In the genomic region with DNA sequence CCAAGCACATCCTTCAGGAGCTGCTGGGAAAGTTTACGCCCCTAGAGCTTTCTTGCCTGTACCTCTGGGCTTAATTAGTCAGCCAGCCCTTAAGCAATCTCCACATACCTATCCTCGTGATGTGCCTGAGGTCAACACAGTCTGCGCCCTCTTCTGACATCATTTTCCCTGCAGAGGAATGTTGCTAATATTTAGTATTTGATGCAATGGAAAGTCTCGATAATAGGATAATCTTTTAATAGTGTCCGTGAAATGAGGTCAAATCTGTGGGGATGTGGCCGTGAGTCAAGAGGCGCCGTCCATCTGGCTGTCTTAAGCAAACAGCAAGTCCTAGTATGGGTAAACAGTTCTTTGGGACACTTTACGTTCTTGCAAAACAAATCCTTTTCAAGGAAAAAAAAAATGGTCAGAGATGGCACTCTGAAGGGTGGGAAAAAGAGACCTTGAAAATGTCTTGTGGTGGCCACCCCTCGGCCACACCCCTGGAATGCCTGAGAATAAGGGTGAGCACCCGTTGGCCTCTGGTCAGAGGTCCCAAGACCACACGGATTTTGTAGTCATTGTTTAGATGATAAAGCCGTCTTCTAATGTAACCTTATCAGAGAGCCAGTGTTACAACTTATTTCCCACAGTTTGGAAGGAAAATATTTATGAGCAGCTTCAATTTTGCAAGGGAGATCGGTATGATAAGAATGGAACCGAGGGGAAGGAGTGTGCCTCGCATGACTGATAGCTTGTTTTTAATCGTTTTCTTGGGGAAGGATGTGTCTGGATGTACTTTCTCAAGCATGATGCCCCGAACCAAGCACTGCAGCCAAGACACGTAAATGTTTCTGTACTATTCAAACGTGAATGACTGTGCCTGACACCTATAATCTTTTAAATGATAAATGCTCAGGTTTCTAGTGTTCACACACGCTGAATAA, we compare ENCODE assay signal across 11 mouse cellular contexts.
A peak's percentile ranks its signal among the peaks of the same experiment; 100 is the strongest.
DNase-seq lines count a peak whose midpoint lies in the region; ATAC-seq and TF ChIP-seq lines count a peak whose summit lies in the region.
"Had no signal": no experiment of that assay in that cellular context is flagged by ENCODE, and none has a peak within 500 bp of the region (broad histone marks: within the 10 kb centered on the region; RNA-seq: fewer than 3 reads in every experiment).

No protein-coding gene starts in this region.

- H3K36me3 ChIP-seq in lung, embryonic 14.5 days (ENCODE audit: insufficient read depth): no peaks in the 10 kb centered on the region
- no peaks in the 10 kb centered on the region for H3K36me3 ChIP-seq in hindbrain, embryonic 10.5 days
- no peaks in the 10 kb centered on the region for H3K36me3 ChIP-seq in embryonic facial prominence, embryonic 10.5 days (replicated peaks)
- H3K36me3 ChIP-seq: heart, embryonic 13.5 days; liver, embryonic 13.5 days had no signal

- peak overlapping the region; percentile 85 for H3K27ac ChIP-seq in gastrocnemius, adult 2 months
- H3K27ac ChIP-seq in lung, embryonic 14.5 days (ENCODE audit: low read depth): no peak overlapping the region
- H3K27ac ChIP-seq in hindbrain, embryonic 10.5 days: no peak overlapping the region
- no peak overlapping the region for H3K27ac ChIP-seq in embryonic facial prominence, embryonic 10.5 days (replicated peaks)
- H3K27ac ChIP-seq: heart, embryonic 13.5 days; liver, embryonic 13.5 days had no signal

- H3K27me3 ChIP-seq in lung, embryonic 14.5 days (ENCODE audit: insufficient read depth, low read length): no peaks in the 10 kb centered on the region
- H3K27me3 ChIP-seq in hindbrain, embryonic 10.5 days (ENCODE audit: insufficient read depth, poor library complexity, severe bottlenecking): peaks cover 4% of the 10 kb centered on the region; the same call in 1 of the 2 replicates
- H3K27me3 ChIP-seq in embryonic facial prominence, embryonic 10.5 days (replicated peaks; ENCODE audit: low read depth, poor library complexity, severe bottlenecking): 0 out of 2 replicates have a peak, but pooled peaks cover 7% of the 10 kb centered on the region
- H3K27me3 ChIP-seq: heart, embryonic 13.5 days; liver, embryonic 13.5 days had no signal

- ATAC-seq in lung, embryonic 14.5 days (ENCODE audit: insufficient read depth): no peak

- 27% methylated on average over 21 of the region's 21 CpGs for WGBS in lung, embryonic 14.5 days
- 81% methylated on average over 21 of the region's 21 CpGs for WGBS in hindbrain, embryonic 10.5 days
- 78% methylated on average over 21 of the region's 21 CpGs for WGBS in embryonic facial prominence, embryonic 10.5 days

- intact Hi-C loops in gastrocnemius, adult 2 months (cut with DNase I): no loop called here

- peak overlapping the region; percentile 5; the same call in 1 of the 2 replicates for H3K4me3 ChIP-seq in gastrocnemius, adult 2 months
- H3K4me3 ChIP-seq in lung, embryonic 14.5 days (ENCODE audit: low read depth, low read length): no peak overlapping the region
- no peak overlapping the region for H3K4me3 ChIP-seq in hindbrain, embryonic 10.5 days
- H3K4me3 ChIP-seq in embryonic facial prominence, embryonic 10.5 days: no peak overlapping the region
- H3K4me3 ChIP-seq: erythroblast, embryonic 14.5 days; heart, embryonic 13.5 days; liver, embryonic 13.5 days had no signal

- H3K4me1 ChIP-seq in lung, embryonic 14.5 days (ENCODE audit: insufficient read depth): no peaks in the 10 kb centered on the region
- H3K4me1 ChIP-seq in hindbrain, embryonic 10.5 days (replicated peaks): peaks cover 12% of the 10 kb centered on the region
- H3K4me1 ChIP-seq in embryonic facial prominence, embryonic 10.5 days: peaks cover 8% of the 10 kb centered on the region; the same call in 1 of the 2 replicates
- H3K4me1 ChIP-seq: heart, embryonic 13.5 days had no signal

- no peak overlapping the region for H3K9ac ChIP-seq in lung, embryonic 14.5 days
- H3K9ac ChIP-seq: heart, embryonic 13.5 days; liver, embryonic 13.5 days had no signal

- H3K4me2 ChIP-seq in lung, embryonic 14.5 days: peak overlapping the region; percentile 34
- H3K4me2 ChIP-seq: heart, embryonic 13.5 days; liver, embryonic 13.5 days had no signal

- no peaks in the 10 kb centered on the region for H3K9me3 ChIP-seq in lung, embryonic 14.5 days (ENCODE audit: low read depth, low read length)
- no peaks in the 10 kb centered on the region for H3K9me3 ChIP-seq in hindbrain, embryonic 10.5 days
- H3K9me3 ChIP-seq in embryonic facial prominence, embryonic 10.5 days: no peaks in the 10 kb centered on the region
- H3K9me3 ChIP-seq: heart, embryonic 13.5 days; liver, embryonic 13.5 days had no signal

- no peak for TF ChIP-seq CTCF in gastrocnemius, adult 2 months (IDR thresholded peaks at IDR 0.05)
- TF ChIP-seq CTCF in lung, embryonic 14.5 days (IDR thresholded peaks at IDR 0.05; ENCODE audit: low read depth): no peak

- DNase-seq in gastrocnemius, adult 2 months: peak; percentile 71
- no peak for DNase-seq in gastrocnemius, postnatal 10 days
- peak; percentile 6 for DNase-seq in urinary bladder, postnatal 25 days (ENCODE audit: low spot score)
- DNase-seq in urinary bladder, postnatal 14 days (ENCODE audit: low spot score): no peak
- peak; percentile 34 for DNase-seq in lung, embryonic 14.5 days
- DNase-seq in hindbrain, embryonic 10.5 days (ENCODE audit: low spot score): no peak
- no peak for DNase-seq in embryonic facial prominence, embryonic 10.5 days (ENCODE audit: low spot score)
- DNase-seq in spleen, postnatal 14 days (ENCODE audit: low spot score in 2 of 2): no peak
- DNase-seq: liver, embryonic 13.5 days had no signal

Comparison
In these comparisons a context has a peak if more than half of its experiments do, and no peak if none do; other contexts are left out.
1. DNase-seq: peak in gastrocnemius, adult 2 months (single experiment), urinary bladder, postnatal 25 days (single experiment) and lung, embryonic 14.5 days (single experiment); none in gastrocnemius, postnatal 10 days (single experiment), urinary bladder, postnatal 14 days (single experiment), hindbrain, embryonic 10.5 days (single experiment), embryonic facial prominence, embryonic 10.5 days (single experiment) and spleen, postnatal 14 days (0 of 2).